Mouse (Mus musculus): ENCODE measurements around the gene Cmip.

The Cmip gene

DNA sequence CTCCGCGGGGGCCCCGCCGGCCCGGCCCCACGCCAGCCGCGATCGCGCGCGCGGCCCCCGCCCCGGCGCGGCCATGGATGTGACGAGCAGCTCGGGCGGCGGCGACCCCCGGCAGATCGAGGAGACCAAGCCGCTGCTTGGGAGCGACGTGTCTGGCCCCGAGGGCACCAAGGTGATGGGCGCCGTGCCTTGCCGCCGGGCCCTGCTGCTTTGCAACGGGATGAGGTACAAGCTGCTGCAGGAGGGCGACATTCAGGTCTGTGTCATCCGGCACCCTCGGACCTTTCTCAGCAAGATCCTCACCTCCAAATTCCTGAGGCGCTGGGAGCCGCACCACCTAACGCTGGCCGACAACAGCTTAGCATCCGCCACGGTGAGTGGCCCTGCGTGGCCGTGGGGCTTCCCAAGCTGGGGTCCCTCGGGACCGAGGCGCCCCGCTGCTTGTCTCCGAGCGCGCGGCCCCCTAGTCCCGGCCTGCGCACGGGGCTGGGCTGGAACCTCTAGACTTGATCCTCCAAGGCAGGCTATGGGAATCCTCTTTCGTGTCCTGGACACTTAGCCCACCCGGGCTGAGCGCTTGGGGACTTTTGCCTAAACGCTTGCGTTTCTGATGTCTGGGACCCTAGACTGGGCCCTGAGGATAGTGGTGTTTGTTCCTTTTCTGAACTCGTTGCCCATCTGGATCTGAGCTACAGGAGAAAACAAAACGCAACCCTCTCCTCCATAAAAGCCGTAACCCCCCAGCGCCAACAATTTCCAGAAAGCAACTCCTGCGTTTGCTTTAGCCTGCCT, at the start of gene Cmip:
Gene Cmip, plus strand, starts transcription at position 36 of the 792 bp plus-strand sequence.
- DNase-seq (ENCODE audit: low spot score): no peak

DNA sequence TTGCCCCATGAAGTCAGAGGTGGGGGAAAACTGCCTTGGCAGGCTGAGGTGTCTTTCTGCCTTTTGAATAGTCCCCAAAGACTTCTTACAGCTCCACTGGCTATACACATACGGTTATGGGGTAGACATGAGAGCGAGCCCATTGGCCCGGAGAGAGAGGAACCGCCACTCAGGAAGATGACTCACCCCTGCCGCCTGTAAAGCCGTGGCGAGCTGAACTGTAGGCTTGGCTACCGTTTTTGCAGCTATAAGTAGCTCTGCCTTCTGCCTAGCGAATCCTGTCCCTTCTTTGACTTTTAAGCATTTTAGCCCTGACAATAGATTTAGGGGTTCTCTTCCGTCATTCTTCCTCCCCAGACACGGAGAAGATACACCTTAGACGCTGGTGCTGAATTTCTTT, 47.7 kb upstream of the Cmip start:
- DNase-seq (ENCODE audit: low spot score): no peak

DNA sequence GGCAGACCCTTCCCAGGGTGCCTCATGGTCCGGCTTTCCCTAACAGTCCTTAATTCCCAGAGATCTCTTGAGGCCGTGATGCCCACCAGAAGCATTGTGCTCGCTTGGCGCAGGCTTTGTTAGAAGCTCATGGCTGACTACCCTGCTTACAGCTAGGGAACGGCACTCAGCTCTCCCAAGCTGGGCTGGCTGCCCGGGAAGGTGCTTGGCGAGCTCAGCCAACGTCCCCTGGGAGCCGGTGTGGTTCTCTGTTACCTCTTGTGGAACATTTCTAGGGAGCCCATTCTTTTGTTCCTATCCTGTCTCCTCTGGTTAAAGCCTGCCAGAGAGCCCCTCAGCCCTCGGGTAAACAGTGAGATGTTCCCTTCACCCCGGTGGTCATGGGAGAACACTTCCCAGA, 44.8 kb upstream of the Cmip start:
- no peak for DNase-seq (ENCODE audit: low spot score)

DNA sequence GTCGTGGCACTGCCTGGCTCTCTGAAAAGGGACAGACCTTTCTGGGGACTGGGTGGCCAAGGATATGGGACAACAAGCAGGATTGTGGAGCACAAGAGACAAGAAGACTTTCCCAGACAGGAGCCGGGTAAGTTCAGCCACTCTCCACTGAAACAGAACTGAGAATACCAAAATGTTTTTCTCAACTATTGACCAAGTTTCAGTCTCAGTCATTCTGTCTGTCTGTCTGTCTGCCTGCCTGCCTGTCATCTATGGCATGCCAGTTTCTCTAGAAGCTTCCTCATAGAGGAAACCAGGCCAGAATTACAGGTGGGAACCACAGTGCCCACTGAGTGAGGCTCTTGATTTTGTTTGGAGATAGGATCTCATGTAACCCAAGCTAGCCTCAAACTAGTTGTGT, 39.1 kb upstream of the Cmip start:
- no peak for DNase-seq (ENCODE audit: low spot score)

DNA sequence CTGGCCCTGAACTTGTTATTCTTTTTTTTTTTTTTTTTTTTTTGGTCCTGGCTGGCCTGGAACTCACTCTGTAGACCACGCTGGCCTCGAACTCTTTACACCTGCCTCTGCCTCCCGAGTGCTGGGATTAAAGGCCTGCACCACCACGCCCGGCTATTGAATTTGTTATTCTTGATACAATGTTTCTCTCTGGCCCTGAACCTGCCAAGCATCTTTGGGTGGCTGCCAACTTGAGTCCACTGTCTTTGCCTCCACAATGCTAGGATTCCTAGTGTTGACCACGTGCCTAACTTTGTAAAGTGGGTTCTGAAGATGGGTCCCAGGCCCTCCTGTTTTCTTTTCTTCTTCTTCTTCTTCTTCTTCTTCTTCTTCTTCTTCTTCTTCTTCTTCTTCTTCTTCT, 34.5 kb upstream of the Cmip start:
- DNase-seq (ENCODE audit: low spot score): peak; percentile 61

DNA sequence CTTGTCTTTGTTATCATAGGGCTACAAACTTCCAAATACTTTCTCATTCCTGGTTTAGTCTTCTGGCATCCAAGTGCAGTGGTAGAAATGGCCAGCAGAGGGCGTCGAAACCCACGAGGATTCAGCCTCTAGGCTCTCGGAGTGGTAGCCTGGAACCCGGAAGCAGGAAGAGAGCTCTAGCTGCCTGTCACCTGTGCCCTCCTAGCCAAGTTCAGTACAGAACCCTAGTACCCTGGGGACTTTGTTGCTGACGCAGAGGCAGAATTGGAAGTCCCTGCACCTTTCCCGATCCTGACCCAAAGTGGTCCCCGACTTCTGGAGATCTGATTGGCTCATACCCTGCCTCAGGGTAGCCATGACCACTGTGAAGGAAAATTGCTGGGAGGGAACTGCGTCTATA, 32.2 kb upstream of the Cmip start:
- peak; percentile 74 for DNase-seq (ENCODE audit: low spot score)

DNA sequence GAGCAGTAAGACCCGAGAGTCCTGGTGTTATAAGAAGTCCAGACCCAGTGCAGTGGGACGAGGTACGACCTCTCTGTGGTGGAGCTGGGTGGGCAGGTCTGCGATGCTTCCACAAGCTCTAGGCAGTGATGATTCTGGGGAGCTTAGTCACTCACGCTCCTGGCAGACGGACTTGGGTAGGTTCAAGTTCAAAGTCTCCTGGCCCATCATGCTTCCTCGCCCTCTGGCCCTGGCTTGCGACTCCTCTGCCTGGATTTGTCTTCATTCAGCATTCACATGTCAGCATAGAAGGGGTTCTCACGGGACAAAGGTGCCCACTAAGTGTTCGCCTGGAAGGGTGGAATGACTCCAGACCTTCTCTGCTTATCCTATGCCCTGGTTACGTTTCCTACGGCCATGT, 30.6 kb upstream of the Cmip start:
- DNase-seq (ENCODE audit: low spot score): no peak

DNA sequence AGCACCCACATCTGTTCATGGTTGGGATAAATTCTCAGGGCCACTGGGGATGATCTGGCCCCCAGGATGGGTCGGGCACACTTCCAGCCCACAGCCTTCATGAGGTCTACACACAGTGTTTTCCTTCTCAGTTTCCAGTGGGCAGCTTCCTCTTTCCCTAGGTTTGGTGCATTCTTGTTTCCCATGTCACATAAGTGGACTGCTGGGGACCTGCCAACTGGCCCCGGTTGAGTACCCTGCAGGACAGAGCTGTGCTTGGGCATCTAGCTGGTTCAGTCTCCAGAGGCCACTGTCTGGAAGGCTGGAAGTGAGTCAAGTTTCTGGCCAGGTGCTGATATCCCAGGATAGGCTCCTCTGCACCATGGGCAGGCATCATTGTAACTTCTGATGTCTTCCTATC, 29.5 kb upstream of the Cmip start:
- no peak for DNase-seq (ENCODE audit: low spot score)

DNA sequence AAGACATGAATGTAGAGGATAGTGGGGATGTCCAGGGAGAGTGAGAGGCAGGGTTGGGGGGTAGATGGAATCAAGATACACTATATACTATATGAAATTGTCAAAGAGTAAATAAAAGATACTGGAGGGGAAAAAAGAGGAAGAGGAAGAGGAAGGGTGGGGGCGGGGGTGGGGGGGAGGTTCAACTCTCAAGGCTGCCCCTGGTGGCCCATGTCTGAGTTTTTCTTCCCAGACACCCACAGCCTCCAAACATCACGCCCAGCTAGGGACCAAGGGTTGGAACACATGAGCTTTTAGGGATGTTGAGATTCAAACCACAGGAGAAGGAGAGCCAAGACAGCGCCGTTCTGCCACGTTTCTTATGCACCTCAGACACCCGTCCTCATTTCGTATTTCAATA, 23.7 kb upstream of the Cmip start:
- DNase-seq (ENCODE audit: low spot score): no peak

DNA sequence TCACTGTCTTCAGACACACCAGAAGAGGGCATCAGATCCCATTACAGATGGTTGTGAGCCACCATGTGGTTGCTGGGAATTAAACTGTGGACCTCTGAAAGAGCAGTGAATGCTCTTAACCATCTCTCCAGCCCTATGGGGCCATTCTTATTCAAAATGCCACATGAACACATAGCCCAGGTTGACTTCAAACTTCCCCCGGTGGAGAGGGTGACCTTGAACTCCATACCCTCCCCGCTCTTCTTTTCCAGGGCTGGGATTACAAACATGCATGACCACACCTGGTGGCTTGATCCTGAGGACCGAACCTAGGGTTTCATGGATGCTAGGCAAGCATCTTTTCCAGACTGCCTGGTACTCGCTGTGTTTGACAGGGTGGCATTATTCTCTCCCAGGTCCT, 20.3 kb upstream of the Cmip start:
- DNase-seq (ENCODE audit: low spot score): no peak

DNA sequence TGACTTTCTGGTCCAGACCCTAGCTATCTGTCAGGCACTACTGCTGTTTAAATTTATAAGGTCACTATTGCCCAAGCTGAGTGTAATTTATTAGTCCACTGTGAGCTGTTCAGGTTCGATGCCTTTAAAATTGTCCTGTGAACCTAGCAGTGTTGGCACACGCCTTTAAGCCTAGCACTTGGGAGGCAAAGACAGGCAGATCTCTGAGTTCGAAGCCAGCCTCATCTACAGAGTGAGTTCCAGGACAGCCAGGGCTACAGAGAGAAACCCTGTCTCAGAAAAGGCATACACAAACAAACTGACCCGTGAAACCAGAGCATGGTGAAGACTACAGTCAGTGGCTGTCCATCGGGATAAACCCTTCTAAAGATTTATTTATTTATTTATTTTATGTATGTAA, 16.5 kb upstream of the Cmip start:
- no peak for DNase-seq (ENCODE audit: low spot score)

DNA sequence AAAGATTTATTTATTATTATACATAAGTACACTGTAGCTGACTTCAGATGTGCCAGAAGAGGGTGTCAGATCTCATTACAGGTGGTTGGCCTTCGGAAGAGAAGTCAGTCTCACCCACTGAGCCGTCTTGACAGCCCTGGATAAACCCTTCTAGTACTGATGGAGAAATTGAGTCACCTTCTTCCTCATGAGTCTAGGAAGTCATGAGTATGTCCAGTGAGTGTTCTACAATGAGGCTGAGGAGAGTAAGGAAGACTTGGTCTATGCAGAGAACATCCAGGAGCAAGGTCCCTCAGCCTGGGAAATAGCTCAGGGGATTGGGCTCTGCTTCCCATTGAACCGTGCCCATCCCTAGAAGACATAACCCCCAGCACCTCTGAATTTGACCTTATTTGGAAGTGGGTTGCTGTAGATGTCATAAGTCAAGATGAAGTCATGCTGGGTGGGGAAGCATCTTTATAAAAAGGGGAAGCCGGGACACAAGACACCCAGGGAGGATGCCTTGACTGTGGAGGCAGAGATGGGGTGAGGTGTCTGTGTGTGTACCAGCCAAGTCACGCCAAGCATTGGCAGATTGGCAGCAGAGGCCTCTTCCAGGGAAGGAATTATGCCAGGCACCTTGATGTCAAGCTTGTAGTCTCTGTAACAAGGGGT, 15.9 kb upstream of the Cmip start:
- no peak for DNase-seq (ENCODE audit: low spot score)

DNA sequence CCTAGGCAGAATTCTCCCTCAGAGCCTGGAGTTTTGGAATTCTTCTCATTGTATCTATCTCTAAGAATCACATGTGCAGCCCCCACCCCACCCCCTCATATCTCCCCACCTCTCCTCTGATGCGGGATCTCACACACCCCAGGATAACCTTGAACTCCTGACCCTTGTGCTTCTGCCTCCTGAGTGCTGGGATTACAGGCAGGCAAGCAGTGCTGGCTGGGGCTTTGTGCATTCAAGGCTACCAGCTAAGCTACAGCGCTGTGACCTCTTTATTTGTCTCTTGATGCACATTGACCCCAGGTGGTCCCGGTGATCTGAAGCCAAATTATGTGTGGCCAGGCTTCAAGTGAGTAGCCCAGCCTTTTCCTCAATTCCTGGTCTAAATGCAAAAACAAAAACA, 15.0 kb upstream of the Cmip start:
- no peak for DNase-seq (ENCODE audit: low spot score)

DNA sequence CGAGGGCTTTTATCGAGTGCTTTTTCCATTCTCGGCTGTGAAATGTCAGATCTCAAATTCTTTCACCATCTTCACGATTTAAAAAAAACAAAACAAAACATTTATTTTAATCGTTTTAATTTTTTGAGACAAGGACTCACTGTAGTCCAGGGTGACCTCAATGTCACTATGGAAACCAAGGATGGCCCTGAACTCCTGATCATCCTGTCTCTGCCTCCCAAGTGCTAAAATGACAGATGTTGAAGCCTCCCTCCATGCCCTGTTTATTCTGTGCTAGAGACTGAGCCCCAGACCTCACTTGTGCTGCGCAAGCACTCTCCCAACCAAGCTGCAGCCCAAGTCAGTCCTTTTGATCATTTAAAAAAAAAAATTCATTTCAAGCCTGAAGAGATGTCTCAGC, 14.6 kb upstream of the Cmip start:
- no peak for DNase-seq (ENCODE audit: low spot score)

DNA sequence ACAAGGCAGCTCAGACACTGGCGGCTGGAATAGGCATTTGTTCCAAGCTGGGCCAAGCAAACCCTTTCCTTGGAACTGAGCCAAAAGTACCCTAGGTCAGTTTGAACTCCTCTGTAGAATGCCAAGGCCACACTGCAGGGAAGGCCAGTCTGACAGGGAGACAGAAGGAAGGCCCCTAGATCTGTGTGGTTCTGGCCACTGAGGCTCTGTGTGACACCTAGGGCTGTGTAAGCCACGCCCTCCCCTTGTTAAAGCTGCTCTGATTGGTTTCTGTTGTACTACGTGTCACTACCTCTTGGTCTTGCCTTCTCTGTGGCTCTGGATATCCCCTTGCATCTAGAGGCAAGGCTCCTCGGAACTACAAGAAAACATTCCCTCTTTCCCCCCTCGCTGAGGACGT, 12.3 kb upstream of the Cmip start:
- DNase-seq (ENCODE audit: low spot score): no peak

DNA sequence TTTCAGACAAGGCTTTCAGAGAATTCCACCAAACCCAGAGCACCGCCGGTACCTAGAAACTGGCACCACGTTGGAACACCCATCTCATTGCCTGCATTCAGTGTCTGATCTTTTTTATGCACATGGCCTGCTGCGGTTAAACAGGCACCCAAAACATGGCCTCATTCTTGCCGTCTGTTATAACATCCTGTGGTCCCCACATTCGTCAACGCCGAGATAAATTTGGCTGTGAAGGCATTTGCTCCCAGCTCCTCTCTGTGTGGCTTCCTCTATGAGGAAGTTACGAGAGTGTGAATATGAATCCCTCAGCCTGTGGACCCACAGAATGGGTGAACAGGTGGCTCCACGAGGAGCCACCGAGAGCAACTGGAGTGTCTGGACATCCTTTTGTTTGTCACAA, 8.5 kb upstream of the Cmip start:
- DNase-seq (ENCODE audit: low spot score): no peak

DNA sequence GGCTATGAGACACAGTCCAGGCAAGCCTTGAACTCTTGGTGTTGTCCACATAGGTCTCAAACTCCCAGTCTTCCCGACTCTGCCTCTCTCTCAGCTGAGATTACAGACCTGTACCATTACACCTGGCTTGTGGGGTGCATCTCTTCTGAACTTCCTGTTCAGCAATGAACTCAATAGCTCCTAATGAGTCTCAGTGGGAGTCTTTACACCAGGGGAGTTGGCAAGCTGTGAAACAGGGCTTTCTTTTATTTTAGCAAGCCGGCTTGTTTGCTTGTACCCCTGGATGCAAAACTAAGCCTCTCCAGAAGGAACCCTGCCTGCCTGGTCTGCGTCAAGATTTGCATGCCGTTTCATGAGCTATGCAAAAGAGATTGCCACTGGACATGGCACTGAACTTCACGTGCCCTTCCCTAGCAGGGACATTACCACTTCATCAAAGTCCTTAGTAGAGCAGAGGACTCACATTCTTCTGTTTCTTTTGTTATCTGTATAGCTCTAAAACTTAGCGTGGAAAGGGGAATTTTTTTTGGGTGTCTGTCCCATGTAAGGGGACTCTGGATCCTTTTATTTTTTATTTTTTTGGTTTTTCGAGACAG, 5.7 kb upstream of the Cmip start:
- DNase-seq (ENCODE audit: low spot score): no peak

DNA sequence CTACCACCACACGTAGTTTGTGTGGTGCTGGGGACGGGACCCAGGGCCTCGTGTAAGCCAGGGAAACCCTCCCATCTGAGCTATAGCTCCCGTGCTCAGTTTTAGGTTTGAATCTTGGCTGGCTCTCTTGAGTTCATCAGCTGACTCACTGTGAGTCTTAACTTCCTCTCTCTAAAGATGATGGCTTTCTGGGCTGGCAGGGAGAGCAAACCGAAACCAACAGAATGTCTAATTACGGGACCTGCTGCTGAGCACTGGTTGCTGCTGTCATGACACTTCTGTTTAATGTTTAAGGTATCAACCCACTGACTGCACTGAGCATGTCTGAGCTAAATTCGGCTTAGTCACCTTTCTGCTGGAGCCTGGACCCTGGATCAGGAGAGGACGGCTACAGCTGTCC, 4.2 kb upstream of the Cmip start:
- no peak for DNase-seq (ENCODE audit: low spot score)

DNA sequence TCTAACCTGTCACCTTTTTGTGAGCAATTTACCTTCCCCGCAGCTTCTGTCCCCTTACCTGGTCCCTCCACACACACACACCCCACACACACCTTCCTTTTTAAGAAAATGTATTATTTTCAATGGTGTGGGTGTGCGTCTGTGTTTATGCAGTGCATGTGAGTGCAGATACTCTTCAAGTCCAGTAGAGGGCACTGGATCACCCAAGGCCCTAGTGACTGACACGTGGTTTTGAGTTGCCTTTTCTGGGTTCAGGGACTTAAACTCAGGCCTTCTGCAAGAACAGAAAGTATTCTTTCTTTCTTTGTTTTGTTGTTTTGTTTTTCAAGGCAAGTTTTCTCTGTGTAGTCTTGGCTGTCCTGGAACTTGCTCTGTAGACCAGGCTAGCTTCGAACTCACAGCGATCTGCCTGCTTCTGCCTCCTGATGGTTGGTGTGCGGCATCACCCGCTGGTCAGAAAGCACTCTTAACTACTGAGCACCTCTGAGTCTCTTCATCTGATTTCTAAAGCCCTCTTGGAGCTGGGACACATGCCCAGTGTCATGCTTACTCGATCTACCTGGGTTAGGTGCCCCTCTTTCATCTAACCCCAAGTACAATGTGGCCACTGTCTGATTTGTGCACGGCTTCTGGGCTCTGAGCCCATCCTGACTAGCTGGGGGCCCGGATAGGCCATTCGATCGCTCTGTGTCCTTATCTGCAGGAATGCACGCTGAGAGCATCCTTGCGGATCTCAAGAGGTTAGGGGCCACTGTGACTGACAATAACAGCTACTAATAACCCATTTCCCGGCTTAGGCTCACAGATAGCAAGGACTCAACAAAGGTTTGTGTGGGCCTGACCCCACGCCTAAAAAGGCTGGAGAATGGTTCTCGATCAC, 3.2 kb upstream of the Cmip start:
- DNase-seq (ENCODE audit: low spot score): no peak

DNA sequence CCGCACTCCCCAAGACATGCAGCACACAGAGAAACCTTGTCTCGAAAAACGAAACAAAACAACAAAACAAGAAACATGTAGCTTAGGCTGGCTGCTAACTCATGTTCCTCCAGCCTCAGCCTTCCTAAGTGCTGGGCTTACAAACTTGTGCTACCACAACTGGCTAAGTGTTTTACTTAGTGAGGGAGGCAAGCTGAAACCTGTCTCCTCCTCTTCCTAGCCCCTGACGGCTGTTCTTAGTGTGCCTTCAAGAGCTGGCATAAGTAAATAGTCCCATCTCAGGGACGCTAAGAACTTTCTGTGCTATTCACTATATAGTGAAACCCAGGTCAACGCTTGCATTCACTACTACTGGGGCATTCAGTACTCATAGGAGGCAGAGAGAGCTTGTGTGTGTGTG, 2.4 kb upstream of the Cmip start:
- DNase-seq (ENCODE audit: low spot score): no peak

DNA sequence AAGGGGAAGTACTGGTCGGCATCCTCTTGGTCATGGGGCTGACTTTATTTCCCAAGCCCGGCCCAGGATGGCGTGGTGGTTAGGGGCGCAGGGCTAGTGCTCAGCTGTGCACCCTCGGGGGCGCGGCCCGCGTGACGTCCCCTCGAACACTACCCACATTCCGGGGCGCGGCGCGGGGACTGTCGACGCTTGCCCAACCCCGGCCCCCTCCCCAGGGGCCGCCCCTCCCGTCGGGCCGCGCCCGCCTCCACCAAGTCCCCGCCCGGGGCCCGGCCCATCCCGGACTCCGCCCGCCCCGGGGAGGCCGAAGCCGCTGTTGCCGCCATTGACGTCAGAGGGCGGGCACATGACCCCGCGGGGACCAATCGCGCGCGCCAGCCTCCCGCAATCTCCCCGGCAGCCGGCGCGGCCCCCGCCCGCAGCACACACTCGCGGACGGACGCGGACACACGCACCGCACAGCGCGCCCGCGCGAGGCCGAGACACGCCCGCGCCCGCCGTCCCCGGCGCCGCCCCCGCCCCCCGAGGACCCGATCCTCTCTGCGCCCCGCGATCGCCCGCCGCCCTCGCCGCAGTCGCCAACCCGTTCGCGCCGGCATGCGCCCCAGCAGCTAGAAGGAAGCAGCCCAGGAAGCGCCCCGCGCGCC, 449 bp upstream of the Cmip start:
- peak; percentile 85 for DNase-seq (ENCODE audit: low spot score)

Measured in testis, postnatal 14 days (tissue).